Mouse (Mus musculus) cortical plate, adult 2 months (tissue): ENCODE data around the gene Atxn10. TPM values are rescaled to one million over a fixed set of nuclear protein-coding genes. Genes with fewer than 3 reads are reported as not detected.

ENCODE experiments used
- H3K27ac ChIP-seq: fragments of 200-500 bp; 2 replicates; pipeline ENCODE4 v1.5.1; 2012; ENCODE audit warnings: low read length, control low read depth, inconsistent platforms; ENCODE audit not compliant: insufficient read depth
- H3K4me1 ChIP-seq: fragments of 200-500 bp; 2 replicates; pipeline ENCODE4 v1.6.1; 2011; ENCODE audit warnings: low read length; ENCODE audit not compliant: control insufficient read depth, insufficient read depth
- H3K4me3 ChIP-seq: fragments of 200-500 bp; 2 replicates; pipeline ENCODE4 v1.5.1; 2011; ENCODE audit warnings: mild to moderate bottlenecking, low read length, control low read depth; ENCODE audit not compliant: insufficient read depth
- CTCF ChIP-seq: fragments of 200-500 bp; IDR thresholded peaks from 2 replicates; pipeline ENCODE4 v1.5.1; 2011; ENCODE audit warnings: mild to moderate bottlenecking, control low read depth, low read length; ENCODE audit not compliant: insufficient read depth; ENCODE audit errors: extremely low read depth
- POLR2A ChIP-seq: fragments of 200-500 bp; IDR thresholded peaks from 2 replicates; pipeline ENCODE4 v1.6.1; 2011; ENCODE audit warnings: mild to moderate bottlenecking, low read length, control low read depth; ENCODE audit not compliant: insufficient read depth; ENCODE audit errors: extremely low read depth
- polyA plus RNA-seq: library from polyadenylated mRNA; depleted of rRNA; stranded (reverse); fragments of >200 nt; gene quantifications from 2 replicates; pipeline ENCODE4 v1.2.3, GENCODE M21; 2012; rRNA removed

Gene Atxn10
- 221 and 234 TPM in 2 replicates for polyA plus RNA-seq

DNA sequence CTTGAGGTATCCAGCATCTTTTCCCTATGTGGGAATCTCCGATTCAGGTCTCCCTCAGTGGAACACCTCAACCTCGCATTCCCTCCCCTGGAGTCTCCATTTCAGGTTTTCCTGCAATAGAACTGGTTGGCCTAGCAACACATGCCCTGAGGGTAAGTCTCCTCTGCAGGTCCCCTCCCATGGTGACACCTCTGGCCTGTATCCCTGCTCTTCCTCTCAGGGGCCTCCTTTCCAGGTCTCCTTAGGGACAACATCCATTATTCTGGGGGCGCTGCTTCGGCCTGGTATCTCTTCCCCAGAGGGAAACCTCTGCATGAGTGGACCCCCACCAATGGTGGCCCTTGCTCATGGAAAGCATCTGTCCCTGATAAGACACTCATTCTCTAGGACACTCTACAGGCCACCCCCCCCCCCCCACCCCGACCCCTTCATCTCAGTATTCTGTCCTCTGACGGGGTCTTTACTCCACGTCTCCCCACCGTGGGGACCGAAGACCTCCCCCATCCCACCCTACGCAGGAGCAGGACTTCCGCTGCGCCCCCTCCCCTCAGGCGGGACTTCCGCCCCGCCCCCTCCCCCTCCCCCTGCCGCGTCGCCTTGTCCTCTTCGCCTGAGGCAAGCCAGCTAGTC lies at the start of gene Atxn10:
TSS of gene Atxn10 (plus strand) at position 575 of the 630 bp plus-strand sequence.
- TF ChIP-seq POLR2A = no peak
- no peak for TF ChIP-seq CTCF
- H3K4me1 ChIP-seq = peaks cover 5% of the 10 kb centered on the region
- peak within 1 kb of the TSS; percentile 72 for H3K4me3 ChIP-seq
- H3K27ac ChIP-seq = peak within 1 kb of the TSS; percentile 90

DNA sequence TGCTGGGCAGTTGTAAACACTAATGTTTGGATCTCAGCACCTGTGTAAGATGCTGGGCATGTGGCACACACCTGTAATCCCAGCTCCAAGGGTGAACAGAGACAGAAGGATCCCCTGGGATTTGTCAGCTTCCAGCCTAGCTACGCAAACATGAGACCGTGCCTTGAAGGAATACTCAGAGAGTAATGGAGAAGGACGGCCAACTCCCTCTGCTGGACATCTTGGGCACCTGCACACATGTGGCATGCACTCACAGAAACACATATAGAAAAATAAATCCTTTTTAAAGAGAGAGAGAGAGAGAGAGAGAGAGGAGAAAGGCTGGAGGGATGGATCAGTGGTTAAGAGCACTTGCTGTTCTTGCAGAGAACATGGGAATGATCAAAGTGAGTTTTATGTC lies 41.4 kb upstream of the Atxn10 start:
- Histone ChIP-seq H3K4me1 (no peaks in the 10 kb centered on the region), H3K27ac (no peak overlapping the region), H3K4me3 (no peak overlapping the region)
- TF ChIP-seq POLR2A (no peak), CTCF (no peak)

DNA sequence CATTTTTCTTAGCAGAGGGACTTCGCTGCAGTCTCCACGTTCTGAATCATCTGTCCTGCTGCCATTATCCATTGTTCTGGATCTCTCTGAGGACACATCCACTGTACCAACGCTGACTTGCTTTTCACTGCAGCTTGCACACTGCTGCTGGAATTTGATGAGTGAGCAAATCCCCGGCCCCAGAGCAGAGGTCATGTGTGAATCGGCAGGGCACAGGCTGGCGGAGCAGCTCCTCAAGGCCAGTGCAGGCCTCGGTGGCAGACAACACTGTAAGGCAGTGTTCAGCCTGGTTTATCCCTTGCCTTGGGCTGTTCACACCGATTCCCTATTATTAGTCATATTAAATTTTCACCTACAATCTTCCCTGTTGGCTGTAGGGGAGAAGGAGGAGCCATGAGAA lies 40.5 kb upstream of the Atxn10 start:
- TF ChIP-seq CTCF (no peak), POLR2A (no peak)
- no peak overlapping the region for H3K27ac ChIP-seq
- H3K4me1 ChIP-seq = no peaks in the 10 kb centered on the region
- no peak overlapping the region for H3K4me3 ChIP-seq

DNA sequence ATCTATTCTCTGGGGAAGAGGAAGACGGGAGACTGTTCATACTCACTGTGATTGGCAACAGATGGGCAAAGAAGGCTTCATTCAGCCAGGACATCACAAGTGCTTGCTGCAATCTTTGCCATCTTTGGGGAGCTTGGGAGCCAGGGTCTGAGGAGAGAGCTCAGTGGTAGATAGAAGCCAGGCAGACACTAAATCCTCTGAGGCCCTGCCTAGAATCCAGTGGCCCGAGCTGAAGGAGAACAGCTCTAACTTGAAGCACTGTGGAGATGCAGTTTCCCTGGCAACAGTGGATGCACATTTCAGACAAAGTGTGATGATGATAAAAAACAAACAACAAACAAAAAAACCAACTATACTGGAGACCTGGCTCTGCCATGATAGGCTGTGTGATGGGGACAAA lies 40.1 kb upstream of the Atxn10 start:
- Histone ChIP-seq H3K27ac (no peak overlapping the region), H3K4me3 (no peak overlapping the region), H3K4me1 (no peaks in the 10 kb centered on the region)
- TF ChIP-seq CTCF (no peak), POLR2A (no peak)

DNA sequence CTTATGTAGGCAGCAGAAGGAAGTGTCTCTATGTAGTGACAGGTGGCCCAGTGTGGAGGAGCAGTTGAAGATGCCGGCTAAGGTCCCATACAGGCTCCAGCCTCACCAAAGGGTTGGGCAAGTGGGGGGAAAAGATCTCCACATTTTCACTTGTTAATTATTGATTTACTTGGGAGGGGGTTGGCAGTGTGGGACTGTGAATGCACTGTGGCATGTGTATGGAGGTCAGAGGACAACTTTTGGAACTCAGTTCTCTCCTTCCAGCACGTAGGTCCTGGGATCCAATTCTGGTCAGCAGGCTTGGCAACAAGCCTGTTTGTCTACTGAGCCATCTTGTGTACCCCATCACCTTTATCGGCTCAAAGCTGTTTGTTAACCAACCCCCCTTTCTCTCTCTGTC lies 39.5 kb upstream of the Atxn10 start:
- H3K4me1 ChIP-seq = no peaks in the 10 kb centered on the region
- TF ChIP-seq POLR2A = no peak
- TF ChIP-seq CTCF = no peak
- H3K27ac ChIP-seq = no peak overlapping the region
- H3K4me3 ChIP-seq = no peak overlapping the region

DNA sequence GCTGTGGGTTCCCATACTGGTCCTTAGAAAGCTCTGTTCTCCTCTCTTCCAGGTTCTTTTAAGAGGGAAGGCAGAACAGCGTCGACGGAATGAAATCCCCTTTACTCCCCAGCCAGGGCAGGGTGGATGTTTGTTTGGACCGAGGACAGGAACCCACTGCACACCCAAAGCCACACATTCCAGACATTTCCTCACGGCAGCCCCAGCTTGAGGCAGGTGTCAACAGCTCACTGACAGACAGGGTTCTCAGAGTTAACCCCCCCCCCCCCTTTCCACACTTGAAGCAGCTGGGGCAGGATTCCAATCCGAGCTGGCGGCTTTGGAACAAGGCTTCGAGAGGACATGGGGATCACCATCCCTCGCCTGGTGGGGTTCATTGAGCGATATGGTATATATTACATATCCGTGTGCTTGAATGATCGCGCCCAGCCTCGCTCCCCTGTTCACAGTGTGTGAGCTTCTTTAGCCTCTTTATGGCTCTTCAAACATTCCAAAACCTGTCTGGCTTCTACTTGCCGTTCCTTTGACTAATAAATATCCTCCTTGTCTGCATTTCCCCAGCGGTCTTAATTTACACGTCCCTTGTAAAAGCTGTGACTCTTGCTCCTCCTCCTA lies 37.8 kb upstream of the Atxn10 start:
- TF ChIP-seq CTCF (no peak), POLR2A (no peak)
- no peaks in the 10 kb centered on the region for H3K4me1 ChIP-seq
- H3K27ac ChIP-seq = no peak overlapping the region
- no peak overlapping the region for H3K4me3 ChIP-seq

DNA sequence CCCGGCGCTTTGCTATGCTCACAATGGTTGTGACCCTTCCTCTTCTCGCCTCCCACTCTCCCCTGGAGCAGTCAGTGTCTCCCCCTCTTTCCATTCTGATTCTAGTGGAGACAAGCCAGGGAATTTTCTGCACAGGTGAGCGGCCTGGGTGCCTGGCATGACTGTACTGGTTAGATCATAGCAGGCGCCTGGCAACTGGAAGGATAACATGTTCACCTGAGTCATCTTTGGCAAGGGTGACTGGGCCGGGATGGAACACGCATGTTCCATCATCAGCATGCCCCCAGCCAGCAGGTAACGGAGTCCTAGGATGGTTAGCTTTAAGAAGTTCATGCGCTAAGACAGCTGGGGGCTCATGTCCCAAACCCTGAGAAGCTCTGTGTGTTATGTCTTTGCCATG lies 37.1 kb upstream of the Atxn10 start:
- Histone ChIP-seq H3K27ac (no peak overlapping the region), H3K4me1 (no peaks in the 10 kb centered on the region), H3K4me3 (no peak overlapping the region)
- TF ChIP-seq POLR2A = no peak
- no peak for TF ChIP-seq CTCF

DNA sequence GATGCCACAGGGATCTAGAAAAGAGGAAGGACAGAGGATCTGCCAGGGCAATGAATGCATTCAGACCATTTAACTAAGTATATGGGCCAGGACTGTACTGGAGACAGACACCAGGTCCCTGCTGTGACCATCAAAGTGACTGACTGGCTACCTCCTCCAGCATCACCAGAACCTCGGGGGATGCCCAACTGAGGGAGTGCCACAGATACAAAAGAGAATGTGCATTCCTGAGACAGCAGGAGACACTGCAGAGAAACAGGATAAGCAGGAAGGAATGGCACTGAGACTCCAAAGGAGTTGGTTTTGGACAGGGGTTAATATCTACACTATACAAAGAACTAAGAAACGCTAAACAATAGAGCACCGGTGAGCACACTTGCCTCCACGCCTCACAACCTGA lies 32.8 kb upstream of the Atxn10 start:
- Histone ChIP-seq H3K27ac (no peak overlapping the region), H3K4me1 (no peaks in the 10 kb centered on the region), H3K4me3 (no peak overlapping the region)
- no peak for TF ChIP-seq CTCF
- TF ChIP-seq POLR2A = no peak

DNA sequence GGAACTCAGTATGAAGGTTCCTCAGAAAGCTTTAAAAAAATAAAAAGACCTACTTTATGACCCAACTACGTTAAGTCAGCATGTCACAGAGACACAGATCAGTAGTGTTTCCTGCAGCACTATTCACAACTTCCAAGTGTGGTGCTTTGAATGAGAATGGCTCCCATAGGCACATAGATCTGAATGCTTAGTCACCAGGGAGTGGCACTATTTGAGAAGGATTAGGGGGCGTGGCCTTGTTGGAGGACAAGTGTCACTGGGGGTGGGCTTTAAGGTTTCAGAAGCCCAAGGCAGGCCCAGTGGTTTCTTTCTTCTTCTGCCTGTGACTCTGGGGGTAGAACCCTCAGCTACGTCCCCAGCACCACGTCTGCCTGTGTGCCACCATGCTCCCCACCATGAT lies 32.1 kb upstream of the Atxn10 start:
- Histone ChIP-seq H3K4me3 (no peak overlapping the region), H3K4me1 (no peaks in the 10 kb centered on the region), H3K27ac (no peak overlapping the region)
- TF ChIP-seq POLR2A = no peak
- TF ChIP-seq CTCF = no peak

DNA sequence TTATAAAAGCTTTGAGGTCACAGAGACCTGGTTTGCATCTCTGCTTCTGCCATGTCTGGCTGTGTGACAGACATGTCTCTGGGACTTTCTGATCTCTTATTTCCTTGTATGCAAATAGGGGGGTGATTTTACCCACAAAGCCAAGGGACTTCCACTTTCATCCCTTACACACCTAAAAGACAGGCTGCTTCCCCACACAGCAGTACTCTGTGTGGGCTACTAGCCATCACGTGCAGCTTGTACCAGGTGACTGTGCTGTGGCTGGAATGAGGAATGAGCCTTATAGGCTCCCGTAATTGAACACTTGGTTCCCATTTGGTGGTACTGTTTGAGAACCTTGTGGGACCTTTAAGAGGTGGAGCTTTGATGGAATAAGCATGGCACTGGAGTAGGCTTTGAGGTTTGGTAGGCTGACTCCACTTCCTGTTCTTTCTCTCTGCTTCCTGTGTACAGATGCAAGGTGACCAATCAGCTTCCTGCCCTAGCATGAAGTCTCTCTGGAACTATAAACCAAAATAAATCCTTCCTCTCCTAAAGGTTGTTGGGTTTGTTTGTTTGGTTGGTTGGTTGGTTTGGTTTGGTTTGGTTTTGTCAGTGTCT lies 28.9 kb upstream of the Atxn10 start:
- no peak overlapping the region for H3K27ac ChIP-seq
- TF ChIP-seq POLR2A = no peak
- no peak for TF ChIP-seq CTCF
- no peaks in the 10 kb centered on the region for H3K4me1 ChIP-seq
- H3K4me3 ChIP-seq = no peak overlapping the region
